Comparison of ENCODE assay signal across 8 mouse cellular contexts in the genomic region with DNA sequence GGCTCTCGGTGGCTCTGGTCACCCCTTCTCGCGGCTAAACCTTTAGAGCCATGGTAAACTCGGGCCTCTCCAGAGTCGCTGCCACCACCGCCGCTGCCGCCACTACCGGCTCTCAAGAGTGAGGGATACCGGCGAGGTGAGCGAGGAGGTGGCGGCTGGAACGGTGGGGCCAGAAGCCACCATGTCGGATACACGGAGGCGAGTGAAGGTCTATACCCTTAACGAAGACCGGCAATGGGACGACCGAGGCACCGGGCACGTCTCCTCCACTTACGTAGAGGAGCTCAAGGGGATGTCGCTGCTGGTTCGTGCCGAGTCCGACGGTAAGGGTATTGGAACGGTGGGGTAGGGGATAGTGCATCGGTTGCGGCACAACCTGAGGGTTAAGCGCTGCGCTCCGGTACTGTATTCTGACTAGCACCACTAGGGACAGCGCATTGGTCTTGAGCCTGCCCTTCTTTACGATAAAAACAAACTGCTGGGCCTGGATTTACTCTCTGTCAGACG. TPM values are rescaled to one million over a fixed set of nuclear protein-coding genes. Genes with fewer than 3 reads are reported as not detected.
A peak's percentile ranks its signal among the peaks of the same experiment; 100 is the strongest.
DNase-seq lines count a peak whose midpoint lies in the region; ATAC-seq and TF ChIP-seq lines count a peak whose summit lies in the region.

No protein-coding gene starts in this region.

- H3K36me3 ChIP-seq in embryonic facial prominence, embryonic 11.5 days (replicated peaks; ENCODE audit: control insufficient read depth, insufficient read depth, low read depth, low read length) = no peaks in the 10 kb centered on the region
- H3K36me3 ChIP-seq in liver, embryonic 12.5 days = no peaks in the 10 kb centered on the region; the same call in 1 of the 2 replicates
- no peaks in the 10 kb centered on the region for H3K36me3 ChIP-seq in myocyte (ENCODE audit: control insufficient read depth, insufficient read depth)
- no peaks in the 10 kb centered on the region; the same call in none of the 2 replicates for H3K36me3 ChIP-seq in stomach, embryonic 14.5 days (ENCODE audit: control insufficient read depth, insufficient read depth, low read length)

- peak; percentile 79 to 80 for DNase-seq in B cell, adult 2 months
- DNase-seq in adrenal gland, adult 2 months = peak; percentile 71
- DNase-seq in embryonic facial prominence, embryonic 11.5 days (ENCODE audit: low spot score) = peak; percentile 82
- peak; percentile 41 for DNase-seq in heart, adult 8-10 months (ENCODE audit: low spot score)
- DNase-seq in kidney, adult 8-10 months = peak; percentile 53 to 59

- peak; percentile 41 for TF ChIP-seq POLR2A in myocyte (IDR thresholded peaks at IDR 0.05; ENCODE audit: insufficient read length, low read depth)

- no peaks in the 10 kb centered on the region for H3K27me3 ChIP-seq in embryonic facial prominence, embryonic 11.5 days (ENCODE audit: control insufficient read depth, insufficient read depth, low read length)
- H3K27me3 ChIP-seq in liver, embryonic 12.5 days (replicated peaks) = no peaks in the 10 kb centered on the region
- no peaks in the 10 kb centered on the region for H3K27me3 ChIP-seq in myocyte (ENCODE audit: control insufficient read depth, insufficient read depth, insufficient read length)
- no peaks in the 10 kb centered on the region for H3K27me3 ChIP-seq in stomach, embryonic 14.5 days (ENCODE audit: control insufficient read depth, insufficient read depth, low read length)

- H3K4me3 ChIP-seq in embryonic facial prominence, embryonic 11.5 days (ENCODE audit: low read depth, low read length) = peak overlapping the region; percentile 81
- H3K4me3 ChIP-seq in liver, embryonic 12.5 days = peak overlapping the region; percentile 88
- peak overlapping the region; percentile 98 for H3K4me3 ChIP-seq in myocyte
- peak overlapping the region; percentile 98 for H3K4me3 ChIP-seq in stomach, embryonic 14.5 days (ENCODE audit: low read depth, low read length)

- H3K27ac ChIP-seq in embryonic facial prominence, embryonic 11.5 days (replicated peaks; ENCODE audit: low read depth, low read length) = peak overlapping the region; percentile 98
- peak overlapping the region; percentile 97 for H3K27ac ChIP-seq in liver, embryonic 12.5 days
- H3K27ac ChIP-seq in stomach, embryonic 14.5 days (ENCODE audit: low read length) = peak overlapping the region; percentile 88

- under 1% methylated on average over 35 of the region's 38 CpGs for WGBS in embryonic facial prominence, embryonic 11.5 days
- 2% methylated on average over 38 of the region's 38 CpGs for WGBS in liver, embryonic 12.5 days (ENCODE audit: insufficient replicate concordance)
- under 1% methylated on average over 38 of the region's 38 CpGs for WGBS in stomach, embryonic 14.5 days

- peak overlapping the region; percentile 55 for H3K4me2 ChIP-seq in embryonic facial prominence, embryonic 11.5 days (ENCODE audit: low read depth, low read length)
- peak overlapping the region; percentile 90 for H3K4me2 ChIP-seq in liver, embryonic 12.5 days
- no peak overlapping the region for H3K4me2 ChIP-seq in myocyte (ENCODE audit: low read depth)
- H3K4me2 ChIP-seq in stomach, embryonic 14.5 days (replicated peaks; ENCODE audit: low read depth, low read length) = peak overlapping the region; percentile 76

- peak; percentile 69 for ATAC-seq in embryonic facial prominence, embryonic 11.5 days (replicated peaks; ENCODE audit: insufficient number of reproducible peaks, low FRiP score, low TSS enrichment, low read depth)
- ATAC-seq in liver, embryonic 12.5 days = peak; percentile 72
- ATAC-seq in stomach, embryonic 14.5 days (ENCODE audit: insufficient number of reproducible peaks, insufficient read depth, low FRiP score, low read depth) = peak; percentile 78

- no peaks in the 10 kb centered on the region for H3K9me3 ChIP-seq in embryonic facial prominence, embryonic 11.5 days (replicated peaks; ENCODE audit: control insufficient read depth, low read length)
- no peaks in the 10 kb centered on the region for H3K9me3 ChIP-seq in liver, embryonic 12.5 days (replicated peaks)
- no peaks in the 10 kb centered on the region for H3K9me3 ChIP-seq in stomach, embryonic 14.5 days (ENCODE audit: control insufficient read depth, low read depth, low read length)

- H3K4me1 ChIP-seq in embryonic facial prominence, embryonic 11.5 days (ENCODE audit: control insufficient read depth, insufficient read depth, low read length) = no peaks in the 10 kb centered on the region
- H3K4me1 ChIP-seq in liver, embryonic 12.5 days = peaks cover 20% of the 10 kb centered on the region
- peaks cover 9% of the 10 kb centered on the region; the same call in 1 of the 2 replicates for H3K4me1 ChIP-seq in stomach, embryonic 14.5 days (ENCODE audit: control insufficient read depth, insufficient read depth, low read length)

- peaks cover 51% of the 10 kb centered on the region for H3K79me2 ChIP-seq in myocyte (ENCODE audit: control insufficient read depth, insufficient read depth)

- peak overlapping the region; percentile 100 for H3K9ac ChIP-seq in embryonic facial prominence, embryonic 11.5 days (replicated peaks; ENCODE audit: low read length)
- H3K9ac ChIP-seq in liver, embryonic 12.5 days = peak overlapping the region; percentile 97
- peak overlapping the region; percentile 98 for H3K9ac ChIP-seq in stomach, embryonic 14.5 days (replicated peaks; ENCODE audit: low read depth, low read length)

- H3ac ChIP-seq in myocyte (ENCODE audit: control insufficient read depth, insufficient read length) = peak overlapping the region; percentile 61

TF ChIP-seq in myocyte, 11 proteins besides CTCF, POLR2A, EP300 and RAD21:
- TF ChIP-seq USF1 (IDR thresholded peaks at IDR 0.05; ENCODE audit: low read depth) (no peak), E2F4 (IDR thresholded peaks at IDR 0.05; ENCODE audit: insufficient read depth) (no peak), MYOD1 (IDR thresholded peaks at IDR 0.05; ENCODE audit: control insufficient read depth in 1 of 3, insufficient read length in 2 of 3, low read depth in 2 of 3) (no peak), POLR2AphosphoS2 (IDR thresholded peaks at IDR 0.05; ENCODE audit: insufficient read length, low read depth) (no peak), CEBPB (IDR thresholded peaks at IDR 0.05; ENCODE audit: insufficient read depth, poor library complexity, severe bottlenecking) (no peak), TCF3 (IDR thresholded peaks at IDR 0.05; ENCODE audit: insufficient read length, low read depth) (no peak), REST (IDR thresholded peaks at IDR 0.05; ENCODE audit: insufficient read depth, insufficient read length) (no peak), MAX (IDR thresholded peaks at IDR 0.05; ENCODE audit: low read depth) (no peak), MYOG (IDR thresholded peaks at IDR 0.05; ENCODE audit: control insufficient read depth in 1 of 3, insufficient read depth in 1 of 3, insufficient read length in 2 of 3, low read depth in 2 of 3) (no peak), TCF12 (IDR thresholded peaks at IDR 0.05; ENCODE audit: insufficient read depth, poor library complexity, severe bottlenecking) (no peak), SRF (IDR thresholded peaks at IDR 0.05; ENCODE audit: control insufficient read depth, insufficient read length, low read depth) (no peak)

RNA-seq across cellular contexts. Expression of gene Ppp4r3b, which starts 0.5 kb away (rescaled TPM):
- 100 to 1,000 TPM in 1 of 2 experiments, 10 to 100 TPM in 1; 80.0 to 117 TPM for total RNA-seq in adrenal gland, adult 2 months (2021)
- polyA plus RNA-seq in adrenal gland, adult 2 months (2012; rRNA removed) = 4.3 and 4.4 TPM in 2 replicates
- polyA plus RNA-seq in embryonic facial prominence, embryonic 11.5 days (2014; fragmentation: Nextera tagmentation; extraction: Ambion mirVana) = 103 and 111 TPM in 2 replicates
- total RNA-seq in heart, adult 8-10 months (2022) = 10 to 100 TPM; 29.6 to 34.9 (median 34.0) TPM
- polyA plus RNA-seq in liver, embryonic 12.5 days (2016; fragmentation: Nextera tagmentation; extraction: Ambion mirVana) = 62.2 and 65.8 TPM in 2 replicates
- 6.0 TPM for polyA plus RNA-seq in myocyte (2012; fragmentation: generic; extraction: Trizol)
- 83.9 and 88.6 TPM in 2 replicates for polyA plus RNA-seq in stomach, embryonic 14.5 days (2014; fragmentation: Nextera tagmentation; extraction: Ambion mirVana)

RNA-seq across cellular contexts. Expression of gene Pnpt1, which starts 42.6 kb away (rescaled TPM):
- 10 to 100 TPM; 47.8 to 56.2 TPM for total RNA-seq in adrenal gland, adult 2 months (2021)
- 12.6 and 15.9 TPM in 2 replicates for polyA plus RNA-seq in adrenal gland, adult 2 months (2012; rRNA removed)
- 52.4 and 62.7 TPM in 2 replicates for polyA plus RNA-seq in embryonic facial prominence, embryonic 11.5 days (2014; fragmentation: Nextera tagmentation; extraction: Ambion mirVana)
- 10 to 100 TPM; 23.9 to 32.3 (median 25.6) TPM for total RNA-seq in heart, adult 8-10 months (2022)
- 43.9 and 44.5 TPM in 2 replicates for polyA plus RNA-seq in liver, embryonic 12.5 days (2016; fragmentation: Nextera tagmentation; extraction: Ambion mirVana)
- 5.2 TPM for polyA plus RNA-seq in myocyte (2012; fragmentation: generic; extraction: Trizol)
- polyA plus RNA-seq in stomach, embryonic 14.5 days (2014; fragmentation: Nextera tagmentation; extraction: Ambion mirVana) = 41.4 and 43.9 TPM in 2 replicates

Comparison
In these comparisons a context has a peak if more than half of its experiments do, and no peak if none do; other contexts are left out.
1. Peak in every context shown above with its lines: DNase-seq, ATAC-seq, H3K4me3 ChIP-seq and H3K27ac ChIP-seq.